Mouse (Mus musculus) myocyte (in vitro differentiated cells): ENCODE results near the gene Rab26.

Experiments
- CEBPB ChIP-seq: IDR thresholded peaks from 2 replicates; pipeline ENCODE4 v1.6.1; 2011; ENCODE audit warnings: mild to moderate bottlenecking, moderate library complexity; ENCODE audit not compliant: poor library complexity, insufficient read depth, severe bottlenecking
- E2F4 ChIP-seq: IDR thresholded peaks from one replicate; pipeline ENCODE4 v1.6.1; 2011; ENCODE audit warnings: mild to moderate bottlenecking, control low read depth, moderate library complexity; ENCODE audit not compliant: insufficient read depth
- POLR2A ChIP-seq: IDR thresholded peaks from one replicate; pipeline ENCODE4 v1.6.1; 2011; ENCODE audit warnings: low read depth, mild to moderate bottlenecking, control low read depth, moderate library complexity; ENCODE audit not compliant: insufficient read length
- POLR2AphosphoS2 ChIP-seq: IDR thresholded peaks from one replicate; pipeline ENCODE4 v1.6.1; 2011; ENCODE audit warnings: low read depth, control low read depth; ENCODE audit not compliant: insufficient read length
- REST ChIP-seq: IDR thresholded peaks from one replicate; pipeline ENCODE4 v1.6.1; 2011; ENCODE audit warnings: mild to moderate bottlenecking, control low read depth, moderate library complexity; ENCODE audit not compliant: insufficient read depth, insufficient read length
- SRF ChIP-seq: IDR thresholded peaks from one replicate; pipeline ENCODE4 v1.6.1; 2011; ENCODE audit warnings: low read depth; ENCODE audit not compliant: control insufficient read depth, insufficient read length
- TCF12 ChIP-seq: IDR thresholded peaks from one replicate; pipeline ENCODE4 v1.6.1; 2011; ENCODE audit warnings: mild to moderate bottlenecking, control low read depth; ENCODE audit not compliant: poor library complexity, insufficient read depth, severe bottlenecking
- USF1 ChIP-seq: IDR thresholded peaks from one replicate; pipeline ENCODE4 v1.6.1; 2011; ENCODE audit warnings: low read depth, mild to moderate bottlenecking, control low read depth, moderate library complexity

GRCm38 (mm10) chr17:24580287-24580686 is 46.3 kb upstream of the Rab26 start:
- TF ChIP-seq CEBPB (no peak), POLR2A (no peak), REST (no peak), E2F4 (no peak), TCF12 (no peak), SRF (no peak), POLR2AphosphoS2 (no peak), USF1 (no peak)
